Mouse (Mus musculus): Measurements from ENCODE around the gene Selenoi. TPM values are rescaled to one million over a fixed set of nuclear protein-coding genes. Genes with fewer than 3 reads are reported as not detected.

The Selenoi gene
- polyA plus RNA-seq (2015; fragmentation: Nextera tagmentation; extraction: Ambion mirVana), result 7.2 and 7.8 TPM in 2 replicates

DNA sequence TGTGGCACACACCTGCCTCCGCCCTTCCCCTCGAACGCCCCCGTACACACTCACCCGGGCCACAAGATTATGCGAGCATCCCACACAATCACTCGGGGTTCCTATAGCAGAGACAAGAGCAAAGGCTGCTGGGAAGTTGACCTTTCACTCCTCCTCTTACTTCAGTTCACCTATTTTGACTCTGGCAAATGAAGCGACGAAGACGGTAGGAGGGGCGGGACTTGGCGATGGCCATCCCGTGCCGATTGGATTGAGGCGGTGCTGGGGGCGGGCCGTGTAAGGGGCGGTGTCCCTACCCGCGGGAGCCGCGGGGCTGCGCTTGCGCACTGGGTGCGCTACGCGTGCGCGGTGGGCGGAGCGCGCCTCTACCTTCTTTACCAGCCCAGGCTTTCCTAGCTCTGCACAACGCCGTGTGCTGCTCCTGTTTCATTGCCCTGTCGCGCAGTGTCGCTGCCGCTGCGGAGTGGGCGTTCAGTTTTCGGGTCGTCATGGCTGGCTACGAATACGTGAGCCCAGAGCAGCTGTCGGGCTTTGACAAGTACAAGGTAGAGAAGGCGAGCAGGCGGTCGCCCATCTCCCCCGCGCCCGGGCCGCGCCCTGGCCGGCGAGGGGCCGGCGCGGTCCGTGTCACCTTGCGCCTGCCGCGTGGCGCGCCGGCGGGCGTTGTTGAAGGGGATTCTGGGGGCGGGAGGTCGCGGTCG is at the start of gene Selenoi:
Selenoi (plus strand) TSS at position 311 of the 701 bp plus-strand sequence.

DNA sequence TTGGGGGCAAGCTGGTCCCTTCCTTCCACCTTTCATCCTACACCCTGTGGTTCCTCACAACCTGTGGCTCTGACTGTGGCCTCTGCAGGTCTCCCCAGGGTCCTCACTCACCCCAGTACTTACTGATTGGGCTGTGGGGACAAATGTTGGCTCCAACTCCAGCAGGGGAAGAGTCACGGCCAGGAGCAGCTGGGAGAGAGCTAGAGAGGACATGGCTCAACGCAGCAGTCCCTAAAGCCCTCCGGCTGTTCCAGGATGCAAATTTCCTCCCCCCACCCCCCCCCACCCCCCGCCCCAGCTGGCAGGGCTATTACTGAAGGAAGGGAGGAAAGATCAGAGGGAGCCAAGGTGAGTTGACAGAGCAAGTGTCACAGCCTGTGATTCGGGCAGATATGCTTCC is 26.9 kb upstream of the Selenoi start, which contains the start of gene Adgrf3:
Adgrf3 (minus strand) TSS at position 230 of the 400 bp plus-strand sequence.

DNA sequence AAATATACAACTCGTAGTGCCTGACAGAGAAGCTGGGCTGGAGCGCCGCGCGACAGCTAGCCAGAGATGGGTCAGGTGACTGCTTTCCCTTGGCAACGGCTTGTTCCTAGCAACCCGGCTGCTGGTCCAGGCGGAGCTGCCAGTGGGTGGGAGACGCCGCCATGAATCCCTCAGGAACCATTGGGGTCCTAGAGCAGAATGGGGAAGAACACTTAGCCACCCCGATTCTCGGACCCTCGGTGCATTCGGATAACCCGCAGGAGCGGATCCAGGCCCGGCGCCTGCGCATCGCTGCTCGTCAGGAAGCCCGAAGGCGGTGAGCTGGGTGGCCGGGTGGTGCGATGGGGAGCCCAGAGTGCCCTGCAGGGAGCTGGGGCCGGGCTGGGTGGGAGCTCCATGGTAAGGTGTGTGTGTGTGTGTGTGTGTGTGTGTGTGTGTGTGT is 48.9 kb downstream of the Selenoi start, which contains the start of gene Drc1:
Drc1 (plus strand) TSS at position 98 of the 442 bp plus-strand sequence.

Other genes with a start within 250 kb of the Selenoi start
- 0.50 and 0.60 TPM in 2 replicates for gene Il6, start 219.5 kb upstream of the Selenoi start, polyA plus RNA-seq (2015; fragmentation: Nextera tagmentation; extraction: Ambion mirVana)
- gene Tyms, start 159.0 kb upstream of the Selenoi start, polyA plus RNA-seq (2015; fragmentation: Nextera tagmentation; extraction: Ambion mirVana), result 34.1 and 43.3 TPM in 2 replicates
- gene Garem2, start 127.4 kb upstream of the Selenoi start, polyA plus RNA-seq (2015; fragmentation: Nextera tagmentation; extraction: Ambion mirVana), result 0.06 and 0.10 TPM in 2 replicates
- not detected in 2 replicates for gene 3110082J24Rik, start 126.5 kb upstream of the Selenoi start, polyA plus RNA-seq (2015; fragmentation: Nextera tagmentation; extraction: Ambion mirVana)
- gene Hadha, start 77.4 kb upstream of the Selenoi start, polyA plus RNA-seq (2015; fragmentation: Nextera tagmentation; extraction: Ambion mirVana), result 240 and 257 TPM in 2 replicates
- 331 and 350 TPM in 2 replicates for gene Hadhb, start 77.3 kb upstream of the Selenoi start, polyA plus RNA-seq (2015; fragmentation: Nextera tagmentation; extraction: Ambion mirVana)
- gene Adgrf3, start 26.9 kb upstream of the Selenoi start, polyA plus RNA-seq (2015; fragmentation: Nextera tagmentation; extraction: Ambion mirVana), result 0.41 and 0.43 TPM in 2 replicates
- gene Drc1, start 48.8 kb downstream of the Selenoi start, polyA plus RNA-seq (2015; fragmentation: Nextera tagmentation; extraction: Ambion mirVana), result 0.13 and 0.18 TPM in 2 replicates
- 0.06 and 0.17 TPM in 2 replicates for gene Otof, start 229.4 kb downstream of the Selenoi start, polyA plus RNA-seq (2015; fragmentation: Nextera tagmentation; extraction: Ambion mirVana)
- gene 1700001C02Rik, start 233.5 kb downstream of the Selenoi start, polyA plus RNA-seq (2015; fragmentation: Nextera tagmentation; extraction: Ambion mirVana), result not detected in 2 replicates